Mouse (Mus musculus): ENCODE measurements around the gene Nxf1.

Gene Nxf1

DNA sequence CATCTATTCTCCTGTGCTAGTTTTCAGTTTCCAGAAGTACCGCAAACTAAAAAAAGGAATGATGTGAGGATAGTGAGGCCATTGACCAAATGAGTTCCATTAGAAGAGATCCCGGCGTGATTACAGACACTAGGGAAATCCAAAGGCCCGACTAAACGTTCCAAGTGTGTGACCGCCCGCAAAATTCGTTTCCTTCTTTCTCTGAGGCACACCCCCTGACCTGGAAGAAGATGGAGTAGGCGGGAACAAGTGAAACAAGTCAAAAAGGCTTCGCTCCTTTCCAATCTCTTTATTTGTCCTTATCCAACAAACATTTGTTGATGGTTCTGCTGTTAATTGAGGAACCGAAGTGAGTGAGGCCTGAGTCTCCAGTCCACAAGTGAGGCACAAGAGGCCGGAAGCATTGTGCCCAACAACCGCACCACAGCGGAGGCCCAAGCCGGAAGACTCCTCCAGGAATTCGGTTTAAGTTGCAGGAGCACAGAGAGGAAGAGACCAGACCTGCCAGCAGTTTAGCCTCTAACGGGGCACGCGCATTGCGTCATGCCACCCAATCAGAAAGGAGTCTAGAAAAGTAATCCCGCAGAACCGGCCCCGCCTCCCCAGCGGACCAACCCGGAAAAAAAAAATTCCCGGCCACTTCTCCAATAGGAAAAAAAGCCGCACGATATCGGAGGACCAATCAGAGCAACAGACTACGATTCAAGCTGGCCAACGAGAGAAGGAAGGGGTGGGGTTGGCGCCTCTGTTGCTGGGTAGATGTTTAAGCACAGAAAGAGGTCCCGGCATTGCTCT lies 62.1 kb downstream of the Nxf1 start, which contains the start of gene Ttc9c:
Gene Ttc9c (minus strand): TSS at position 533 of the 795 bp plus-strand sequence.
- peak; percentile 93 for DNase-seq (ENCODE audit: low read depth, low spot score)

DNA sequence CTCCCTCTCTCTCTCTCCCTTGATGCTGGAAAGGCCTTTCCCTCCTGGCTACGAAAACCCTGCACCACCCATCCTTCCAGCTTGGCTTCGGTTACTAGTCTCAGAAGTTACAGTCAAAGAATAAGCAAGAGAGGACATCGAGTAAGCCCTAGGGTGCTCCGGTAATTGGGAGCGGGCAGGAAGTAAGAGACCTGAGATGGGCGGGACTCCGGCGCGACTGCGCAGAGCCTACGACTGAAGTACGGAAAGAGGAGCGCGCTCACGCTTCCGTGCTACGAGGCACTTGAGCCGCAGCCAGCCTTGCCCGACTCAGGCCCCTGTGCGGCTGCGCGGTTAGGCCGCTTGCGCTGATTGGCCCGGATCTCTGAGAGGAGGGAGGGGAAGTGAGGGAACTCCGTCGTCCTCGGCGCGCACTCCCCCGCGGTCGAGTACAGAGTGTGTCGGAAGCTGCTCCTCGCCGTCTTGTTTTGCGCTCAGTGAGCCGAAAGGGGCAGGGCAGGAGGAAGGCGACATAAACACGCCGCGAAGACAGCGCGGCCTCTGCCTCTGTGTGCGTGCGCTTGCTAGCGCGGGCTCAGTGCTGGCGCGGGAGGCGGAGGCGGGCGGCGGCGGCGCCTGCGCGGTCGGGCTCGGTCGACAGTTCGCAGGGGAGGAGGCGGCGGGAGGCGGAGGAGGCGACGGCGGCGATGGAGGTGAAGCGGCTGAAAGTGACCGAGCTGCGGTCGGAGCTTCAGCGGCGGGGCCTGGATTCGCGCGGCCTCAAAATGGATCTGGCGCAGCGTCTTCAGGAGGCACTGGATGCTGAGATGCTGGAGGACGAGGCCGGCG lies 62.9 kb downstream of the Nxf1 start, which contains the start of gene Hnrnpul2:
Gene Hnrnpul2 (plus strand): TSS at position 415 of the 828 bp plus-strand sequence.
- DNase-seq (ENCODE audit: low read depth, low spot score) = peak; percentile 100
